Mouse (Mus musculus) Patski (cell line): Measurements from ENCODE around the gene Gipc3. TPM values are rescaled to one million over a fixed set of nuclear protein-coding genes. Genes with fewer than 3 reads are reported as not detected.

Experiments used
- ATAC-seq: fragments of 100-300 bp; one replicate; pipeline ENCODE4 v1.8.0; 2021
- CTCF ChIA-PET: fragments of 350-600 bp; sonication (Branson Sonifier 250); formaldehyde crosslinking; loops from one replicate; lab custom pipeline; 2022; ENCODE audit warnings: inconsistent platforms; lab: Charles Lee
- POLR2A ChIA-PET: fragments of 350-600 bp; sonication (Branson Sonifier 250); formaldehyde crosslinking; loops from one replicate; lab custom pipeline; 2022; ENCODE audit warnings: antibody characterized with exemption, inconsistent platforms; lab: Charles Lee
- DNase-seq: peaks from one replicate; pipeline ENCODE4 v3.0.0-alpha.2; 2011; ENCODE audit warnings: low read depth, low spot score
- H3K27me3 ChIP-seq: fragments of 371-371 bp; one replicate; pipeline ENCODE4 v1.5.1; 2021
- CTCF ChIP-seq: fragments of 100-300 bp; IDR thresholded peaks from one replicate; pipeline ENCODE4 v1.5.1; 2021
- in situ Hi-C: fragments of 300-500 bp; cut with MboI; formaldehyde crosslinking; loops from 3 replicates; pipeline ENCODE4 v1.11.1; 2018; ENCODE audit warnings: low pct_unique_long_range_greater_than_20kb, mixed read lengths
- polyA plus RNA-seq: library from polyadenylated mRNA; unstranded; gene quantifications from one replicate; pipeline ENCODE4 v1.2.3, GENCODE M21; 2021

The Gipc3 gene
- polyA plus RNA-seq, 1 experiment from 2014 or later: 0.46 TPM

GRCm38 (mm10) chr10:81334324-81334723 lies 8.7 kb downstream of the Gipc3 start:
- POLR2A ChIA-PET: no interaction called here
- in situ Hi-C loops: no loop called here
- no peak for ATAC-seq

GRCm38 (mm10) chr10:81332277-81332676 lies 10.8 kb downstream of the Gipc3 start:
- CTCF ChIA-PET: no interaction called here
- in situ Hi-C loops: no loop called here
- ATAC-seq (no peak), DNase-seq (no peak)
- H3K27me3 ChIP-seq: no peaks in the 10 kb centered on the region
- no peak for TF ChIP-seq CTCF
- POLR2A ChIA-PET: interaction anchor here (0.7 kb wide), 1 partner anchor 177 kb away, joined by 8 read pairs; no protein-coding TSS in a partner anchor

More at GRCm38 (mm10) chr10:81334324-81334723, 8.7 kb downstream of the Gipc3 start:
- DNase-seq: no peak
- no peaks in the 10 kb centered on the region for H3K27me3 ChIP-seq
- TF ChIP-seq CTCF: no peak
- CTCF ChIA-PET: no interaction called here

GRCm38 (mm10) chr10:81330007-81330406 lies 13.1 kb downstream of the Gipc3 start:
- ATAC-seq (no peak), DNase-seq (no peak)
- in situ Hi-C loops: no loop called here
- ChIA-PET POLR2A (interaction anchor here (1.0 to 1.1 kb wide), 2 partner anchors 9 to 10 kb away, joined by 3 read pairs; partner anchors contain the start of gene Cactin), CTCF (interaction anchor here (1.2 kb wide), 1 partner anchor 12 kb away, joined by 4 read pairs; no protein-coding TSS in a partner anchor)
- TF ChIP-seq CTCF: no peak
- H3K27me3 ChIP-seq: no peaks in the 10 kb centered on the region

GRCm38 (mm10) chr10:81329194-81329975 lies 13.7 kb downstream of the Gipc3 start:
- no peak for DNase-seq
- no peak for TF ChIP-seq CTCF
- no peak for ATAC-seq
- no peaks in the 10 kb centered on the region for H3K27me3 ChIP-seq
- in situ Hi-C loops: no loop called here
- POLR2A ChIA-PET: interaction anchor here (1.0 to 1.1 kb wide), 2 partner anchors 8 to 10 kb away, joined by 3 read pairs; partner anchors contain the start of gene Cactin
- CTCF ChIA-PET: interaction anchor here (1.2 kb wide), 1 partner anchor 12 kb away, joined by 4 read pairs; no protein-coding TSS in a partner anchor

GRCm38 (mm10) chr10:81328386-81328785 lies 14.7 kb downstream of the Gipc3 start, which contains the start of gene Tbxa2r:
TSS of gene Tbxa2r (plus strand) at chr10:81328731.
- POLR2A ChIA-PET: no interaction called here
- DNase-seq (no peak), ATAC-seq (no peak)
- in situ Hi-C loops: no loop called here
- no peaks in the 10 kb centered on the region for H3K27me3 ChIP-seq
- CTCF ChIA-PET: no interaction called here
- no peak for TF ChIP-seq CTCF

- ChIA-PET CTCF (no interaction called here), POLR2A (no interaction called here)
- no peak for TF ChIP-seq CTCF
- ATAC-seq (no peak), DNase-seq (no peak)
- H3K27me3 ChIP-seq: no peaks in the 10 kb centered on the region
- in situ Hi-C loops: no loop called here
These were observed 15.1 kb downstream of the Gipc3 start for GRCm38 (mm10) chr10:81327959-81328358.

GRCm38 (mm10) chr10:81326858-81327257 lies 16.2 kb downstream of the Gipc3 start:
- H3K27me3 ChIP-seq: no peaks in the 10 kb centered on the region
- DNase-seq: no peak
- CTCF ChIA-PET: interaction anchor here (1.3 kb wide), 1 partner anchor 34 kb away, joined by 3 read pairs; the partner anchor contains the start of gene Pip5k1c
- ATAC-seq: no peak
- in situ Hi-C loops: no loop called here
- no peak for TF ChIP-seq CTCF
- POLR2A ChIA-PET: no interaction called here

- in situ Hi-C loops: no loop called here
- DNase-seq (no peak), ATAC-seq (no peak)
- POLR2A ChIA-PET: no interaction called here
- H3K27me3 ChIP-seq: no peaks in the 10 kb centered on the region
- TF ChIP-seq CTCF: no peak
- CTCF ChIA-PET: no interaction called here
These were observed 17.3 kb downstream of the Gipc3 start for GRCm38 (mm10) chr10:81325781-81326180.

- TF ChIP-seq CTCF: no peak
- CTCF ChIA-PET: no interaction called here
- no peak for ATAC-seq
- in situ Hi-C loops: no loop called here
- no peak for DNase-seq
- no peaks in the 10 kb centered on the region for H3K27me3 ChIP-seq
- POLR2A ChIA-PET: no interaction called here
These were observed 17.9 kb downstream of the Gipc3 start for GRCm38 (mm10) chr10:81325176-81325575.

GRCm38 (mm10) chr10:81323791-81324530 lies 19.1 kb downstream of the Gipc3 start:
- ChIA-PET POLR2A (no interaction called here), CTCF (interaction anchor here (1.0 to 1.2 kb wide), 3 partner anchors 19 to 34 kb away, joined by 3 to 4 read pairs (median 3); partner anchors contain the start of gene Gipc3)
- TF ChIP-seq CTCF: no peak
- no peaks in the 10 kb centered on the region for H3K27me3 ChIP-seq
- ATAC-seq (no peak), DNase-seq (no peak)
- in situ Hi-C loops: no loop called here
